Mouse (Mus musculus) megakaryocyte-erythroid progenitor cell, adult 5-6 weeks (primary cell): ENCODE data around the gene Cpne9. TPM values are rescaled to one million over a fixed set of nuclear protein-coding genes. Genes with fewer than 3 reads are reported as not detected.
"Not testable (repeated sequence)": the region's sequence is repeated elsewhere in the genome, so short reads cannot be mapped to it uniquely, and the experiment has no call there.

Experiments used
- ATAC-seq: replicated peaks from 2 replicates; pipeline ENCODE4 v1.8.0; 2016; ENCODE audit warnings: mild to moderate bottlenecking, inconsistent platforms; ENCODE audit not compliant: severe bottlenecking, poor library complexity, low FRiP score, low TSS enrichment
- total RNA-seq, 2 experiments: library from RNA; stranded (forward) in 1 of 2; stranded (reverse) in 1 of 2; fragments of 200-1000, 215-1000 nt in 1 of 2; fragments of >200 nt in 1 of 2; fragmentation: Nextera tagmentation in 1 of 2; gene quantifications; 2 replicates each; pipeline ENCODE4 v1.2.3; 2014 to 2017

The Cpne9 gene
- total RNA-seq, 2 experiments from 2014 or later = 0.42 to 0.74 TPM

DNA sequence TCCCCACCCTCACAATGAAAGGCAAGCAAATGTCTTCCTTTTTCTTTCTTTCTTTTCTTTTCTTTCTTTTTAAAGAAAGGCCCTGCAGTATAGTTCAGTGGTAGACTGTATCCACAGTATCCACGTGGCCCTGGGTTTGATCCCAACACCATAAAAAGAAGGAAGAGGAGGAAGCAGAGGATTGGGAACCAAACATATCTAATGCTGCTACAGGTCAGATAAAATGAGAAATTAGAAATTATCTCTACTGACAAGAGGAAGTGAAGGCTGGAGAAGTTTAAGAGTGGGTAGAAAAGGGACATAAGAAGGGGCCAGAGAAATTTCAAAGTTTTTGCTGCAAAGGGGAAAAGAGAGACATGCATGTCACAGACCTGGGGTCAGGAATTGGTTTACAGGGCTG, 4.2 kb downstream of the Cpne9 start:
- ATAC-seq = no peak

DNA sequence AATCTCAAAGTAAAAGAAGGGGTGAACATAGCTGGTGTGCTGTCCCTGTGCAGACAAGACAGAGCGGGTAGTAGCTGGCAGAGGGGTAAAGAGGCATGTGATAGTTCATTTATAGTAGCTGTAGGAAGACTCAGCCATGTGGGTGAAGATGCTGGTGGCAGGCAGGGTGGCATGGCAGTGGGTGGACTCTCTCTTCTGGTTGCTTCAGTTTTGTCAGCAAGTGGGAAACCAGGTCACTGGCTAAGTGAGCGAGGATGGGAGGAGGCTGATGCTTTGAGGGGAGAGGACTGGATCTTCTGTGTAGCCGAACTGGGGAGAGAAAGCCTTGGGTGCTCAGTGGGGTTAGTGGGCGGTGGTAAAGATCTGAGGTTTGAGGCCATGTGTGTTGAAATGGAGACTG, 5.1 kb downstream of the Cpne9 start:
- ATAC-seq = no peak

DNA sequence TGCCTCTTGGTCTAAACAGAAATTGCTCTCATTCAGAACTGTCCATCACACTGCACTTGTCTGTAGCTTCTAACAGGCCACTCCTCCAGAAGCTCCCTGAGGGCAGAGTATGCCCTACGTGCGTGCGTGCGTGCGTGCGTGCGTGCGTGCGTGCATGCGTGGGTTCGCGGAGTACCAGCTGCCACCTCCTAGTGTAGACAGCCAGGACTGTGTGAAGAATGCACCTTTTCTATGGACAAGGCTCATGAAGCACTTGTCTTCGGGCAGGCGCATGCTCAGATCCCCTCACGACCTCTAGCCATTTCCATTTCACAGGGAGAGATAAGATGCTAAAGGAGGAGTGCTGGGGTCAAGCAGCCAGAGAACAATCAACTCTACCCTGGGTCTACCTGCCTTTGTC, 7.2 kb downstream of the Cpne9 start:
- no peak for ATAC-seq

DNA sequence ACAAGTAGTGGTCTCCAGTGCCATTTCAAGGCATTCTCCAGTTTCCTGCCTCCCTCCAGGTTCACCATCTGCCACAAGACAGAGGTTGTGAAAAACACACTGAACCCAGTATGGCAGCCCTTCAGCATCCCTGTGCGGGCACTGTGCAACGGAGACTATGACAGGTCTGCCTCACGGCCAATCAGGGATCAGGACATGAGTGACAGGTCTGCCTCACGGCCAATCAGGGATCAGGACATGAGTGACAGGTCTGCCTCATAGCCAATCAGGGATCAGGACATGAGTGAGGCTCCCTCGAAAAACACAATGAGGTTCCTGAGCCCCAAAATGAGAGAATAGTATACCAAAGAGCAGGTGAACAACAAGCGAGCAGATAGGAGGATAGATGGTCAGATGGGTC, 8.2 kb downstream of the Cpne9 start:
- no peak for ATAC-seq

DNA sequence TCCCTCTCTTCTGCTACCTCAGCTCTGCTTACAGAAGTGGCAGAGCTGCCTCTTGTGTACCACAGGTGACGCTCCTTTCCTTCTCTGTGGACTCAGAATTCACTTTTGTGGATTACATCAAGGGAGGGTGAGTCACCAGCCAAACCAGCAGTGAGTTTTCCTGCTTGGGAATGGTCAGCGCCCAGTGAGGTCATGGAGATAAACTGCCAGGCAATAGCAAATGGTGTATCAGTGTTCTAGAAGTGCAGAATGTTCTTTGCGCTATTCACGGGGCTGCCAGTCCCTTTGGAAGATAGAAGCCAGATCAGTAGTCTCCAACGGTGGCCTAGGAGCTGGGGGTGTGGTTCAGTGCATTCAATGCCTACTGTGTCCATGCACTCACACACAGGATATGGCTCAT, 10.8 kb downstream of the Cpne9 start:
- no peak for ATAC-seq

DNA sequence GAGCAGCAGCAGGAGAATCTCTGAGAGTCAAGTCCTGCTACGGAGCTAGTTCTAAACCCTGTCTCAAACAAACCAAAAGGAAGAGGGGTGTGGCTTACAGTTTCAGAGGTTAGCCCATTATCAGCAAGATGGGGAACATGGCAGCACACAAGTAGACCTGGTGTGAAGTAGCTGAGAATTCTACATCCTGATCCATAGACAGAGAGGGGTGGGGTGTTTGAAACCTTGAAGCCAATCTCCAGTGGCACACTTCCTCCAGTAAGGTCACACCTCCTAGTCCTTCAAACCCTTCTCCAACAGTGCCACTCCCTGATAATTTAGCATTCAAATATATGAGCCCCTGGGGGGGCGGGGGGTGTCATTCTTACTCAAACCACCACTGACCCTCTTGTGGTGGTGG, 13.9 kb downstream of the Cpne9 start:
- no peak for ATAC-seq

DNA sequence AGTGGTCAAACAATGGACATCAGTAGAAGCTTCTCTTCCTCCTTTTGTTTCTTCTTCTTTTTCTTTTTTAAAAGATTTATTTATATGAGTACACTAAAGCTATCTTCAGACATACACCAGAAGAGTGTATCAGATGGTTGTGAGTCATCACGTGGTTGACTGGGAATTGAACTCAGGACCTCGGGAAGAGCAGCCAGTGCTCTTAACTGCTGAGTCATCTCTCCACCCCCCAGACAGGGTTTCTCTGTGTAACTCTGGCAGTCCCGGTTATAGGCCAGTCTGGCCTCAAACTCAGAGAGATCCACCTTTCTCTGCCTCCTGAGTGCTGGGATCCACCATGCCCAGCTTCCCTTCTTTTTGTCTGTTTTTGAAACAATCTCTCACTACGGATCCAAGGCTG, 14.5 kb downstream of the Cpne9 start:
- no peak for ATAC-seq

DNA sequence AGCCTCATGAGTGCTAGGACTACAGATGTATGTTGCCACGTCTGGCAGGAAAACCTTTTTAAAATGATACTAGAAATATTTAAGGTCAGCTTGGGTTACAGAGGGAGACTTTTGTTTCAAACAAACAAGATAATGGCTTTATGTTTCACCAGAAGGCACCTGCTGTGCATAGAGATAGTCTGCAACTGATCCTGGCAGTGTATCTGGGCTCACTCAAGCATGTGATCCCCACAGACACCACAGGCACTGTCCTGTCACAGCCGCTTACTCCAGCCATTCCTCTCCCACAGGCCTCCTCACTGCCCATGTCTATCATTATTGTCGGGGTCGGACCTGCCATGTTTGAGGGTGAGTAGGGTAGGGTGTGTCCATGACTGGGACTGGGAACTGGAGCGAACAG, 19.2 kb downstream of the Cpne9 start:
- 0 out of 2 replicates have a peak, but pooled peaks have one; percentile 35 for ATAC-seq

DNA sequence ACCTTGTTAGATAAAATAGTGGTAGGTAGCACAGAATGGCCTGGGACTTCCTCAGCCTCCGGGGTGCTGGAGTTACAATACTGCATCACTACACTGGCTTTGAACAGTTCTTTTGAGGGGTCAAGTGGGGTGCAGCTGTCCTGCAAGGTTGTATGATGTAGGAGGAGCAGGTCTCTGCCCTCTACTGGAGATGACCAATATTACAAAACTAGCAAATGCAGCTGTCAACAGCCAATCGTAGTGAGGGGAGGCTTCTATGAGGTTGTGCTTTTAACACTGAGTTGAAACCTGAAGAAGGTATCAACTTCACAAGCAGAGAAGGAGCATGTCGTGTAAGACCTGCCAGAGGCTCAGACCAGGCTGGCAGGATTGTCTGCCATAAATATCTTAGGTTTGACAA, 20.2 kb downstream of the Cpne9 start:
- 0 out of 2 replicates have a peak, but pooled peaks have one; percentile 24 for ATAC-seq

DNA sequence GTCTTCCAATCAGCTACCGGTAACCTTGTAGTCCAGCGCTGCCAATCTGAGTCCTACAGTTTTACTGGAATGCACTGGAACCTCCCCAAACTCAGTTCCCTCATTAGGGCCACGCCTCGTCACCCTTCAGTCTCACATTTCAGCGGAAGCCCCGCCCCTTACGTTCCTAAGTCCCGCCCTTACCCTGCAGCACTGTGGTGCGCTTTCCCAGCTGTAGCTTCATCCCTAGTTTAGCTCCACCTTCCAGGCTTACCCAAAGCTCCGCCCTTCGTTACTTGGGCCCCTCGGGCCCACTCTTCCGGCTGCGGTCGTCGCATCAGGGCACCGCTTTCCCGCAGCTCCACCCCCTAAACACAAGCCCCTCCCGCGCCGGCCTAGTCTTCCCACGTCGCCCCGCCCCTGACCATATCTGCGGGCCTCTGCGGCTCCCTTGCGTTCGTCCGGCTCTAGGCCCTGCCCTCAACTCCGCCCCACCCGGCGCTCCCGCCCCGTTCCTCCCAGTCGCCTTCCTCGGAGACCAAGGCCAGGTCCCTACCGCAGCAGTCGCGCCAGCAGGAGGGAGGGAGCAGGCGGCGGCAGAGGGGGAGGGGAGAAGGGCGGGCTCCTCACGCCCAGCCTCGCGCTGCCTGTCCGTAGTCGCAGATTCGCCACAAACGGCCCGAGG, 24.3 kb downstream of the Cpne9 start:
- ATAC-seq = peak; percentile 89

DNA sequence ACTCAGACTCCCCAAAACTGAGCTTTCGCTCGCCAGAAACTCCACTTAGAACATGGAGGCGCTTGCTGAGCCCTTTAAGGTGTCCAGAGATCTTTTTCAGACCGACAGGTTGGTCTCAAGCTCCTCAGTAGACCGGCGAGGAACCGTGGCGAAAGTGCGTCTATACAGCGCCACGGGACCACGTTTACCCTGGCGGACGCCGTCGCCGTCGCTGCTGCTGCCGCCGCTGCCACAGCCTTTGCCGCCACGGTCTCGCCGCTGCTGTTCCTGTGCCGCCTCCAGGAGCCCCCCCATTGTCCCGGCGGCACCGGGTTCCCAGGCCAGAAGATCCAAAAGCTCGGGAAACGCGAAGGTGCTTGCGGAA, 24.9 kb downstream of the Cpne9 start, which contains the start of gene Brpf1:
Gene Brpf1, plus strand, starts transcription at position 152 of the 364 bp plus-strand sequence.
- peak; percentile 25 for ATAC-seq

DNA sequence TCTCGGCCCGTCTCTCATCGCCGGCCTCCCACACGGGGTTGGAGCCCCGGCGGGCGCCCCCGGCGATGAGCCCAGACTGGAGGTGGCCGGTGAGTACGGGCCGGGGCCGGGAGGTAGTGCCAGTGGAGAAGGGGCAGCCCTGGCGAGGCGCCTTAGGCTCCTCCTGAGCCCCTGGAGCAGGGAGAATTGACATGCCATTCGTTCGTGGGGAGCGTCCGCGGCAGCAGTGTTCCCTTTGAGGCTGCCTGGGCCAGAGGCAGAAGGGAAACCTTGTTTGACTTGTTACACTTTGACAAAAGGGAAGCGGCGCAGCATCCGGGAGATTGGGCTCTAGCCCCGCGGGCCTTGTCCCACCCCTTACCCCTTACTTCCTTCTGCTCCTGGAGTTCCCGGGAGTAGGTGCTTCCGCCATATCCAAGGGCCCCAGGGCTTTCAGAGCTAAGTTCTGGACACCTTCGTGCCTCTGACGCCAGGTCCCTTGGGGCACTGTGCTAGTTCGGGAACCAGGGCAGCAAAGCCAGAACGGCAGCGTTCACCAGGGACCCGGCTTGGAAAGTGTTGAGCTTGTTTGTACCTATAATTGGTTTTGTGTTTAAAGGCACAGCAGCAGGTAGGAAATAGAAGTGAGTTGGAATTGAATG, 25.5 kb downstream of the Cpne9 start:
- ATAC-seq = no peak

DNA sequence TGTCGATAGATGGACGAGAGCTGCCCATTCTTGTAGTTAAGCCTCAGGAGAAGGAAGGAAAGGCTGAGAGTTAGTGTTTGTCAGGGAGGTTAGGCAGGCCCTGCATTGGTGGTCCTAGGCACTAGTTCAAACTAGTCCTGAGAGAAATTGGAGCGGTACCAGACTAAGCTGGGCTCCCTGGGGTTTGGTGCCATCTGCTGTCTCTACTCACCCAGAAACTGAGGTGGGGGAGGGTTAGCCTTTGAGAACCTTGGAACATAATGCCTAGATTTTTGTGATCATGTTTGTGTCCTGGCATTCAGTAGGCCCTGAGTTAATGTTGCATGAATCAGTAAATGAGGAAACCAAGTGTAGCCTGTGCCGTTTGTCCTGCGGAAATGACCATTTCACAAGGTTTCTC, 26.0 kb downstream of the Cpne9 start:
- no peak for ATAC-seq

DNA sequence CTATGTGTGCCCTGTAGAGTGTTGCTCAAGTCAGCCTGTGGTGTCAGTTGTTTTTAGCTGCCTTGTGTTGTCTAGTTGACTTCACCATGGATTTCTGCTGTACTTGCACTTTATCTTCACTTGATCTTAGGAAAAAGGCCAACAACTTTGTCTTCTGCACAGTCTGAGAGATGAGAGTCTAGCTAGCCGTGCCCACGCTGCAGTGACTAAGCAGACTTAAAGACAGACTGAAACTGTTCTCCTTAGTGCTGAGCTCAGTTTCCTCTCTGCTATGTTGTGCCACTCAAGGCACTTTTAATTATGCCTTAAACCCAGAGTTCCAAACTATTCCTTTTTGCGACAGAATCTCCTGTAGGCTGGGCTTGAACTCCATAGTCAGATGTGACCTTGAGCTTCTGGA, 33.9 kb downstream of the Cpne9 start:
- no peak for ATAC-seq

DNA sequence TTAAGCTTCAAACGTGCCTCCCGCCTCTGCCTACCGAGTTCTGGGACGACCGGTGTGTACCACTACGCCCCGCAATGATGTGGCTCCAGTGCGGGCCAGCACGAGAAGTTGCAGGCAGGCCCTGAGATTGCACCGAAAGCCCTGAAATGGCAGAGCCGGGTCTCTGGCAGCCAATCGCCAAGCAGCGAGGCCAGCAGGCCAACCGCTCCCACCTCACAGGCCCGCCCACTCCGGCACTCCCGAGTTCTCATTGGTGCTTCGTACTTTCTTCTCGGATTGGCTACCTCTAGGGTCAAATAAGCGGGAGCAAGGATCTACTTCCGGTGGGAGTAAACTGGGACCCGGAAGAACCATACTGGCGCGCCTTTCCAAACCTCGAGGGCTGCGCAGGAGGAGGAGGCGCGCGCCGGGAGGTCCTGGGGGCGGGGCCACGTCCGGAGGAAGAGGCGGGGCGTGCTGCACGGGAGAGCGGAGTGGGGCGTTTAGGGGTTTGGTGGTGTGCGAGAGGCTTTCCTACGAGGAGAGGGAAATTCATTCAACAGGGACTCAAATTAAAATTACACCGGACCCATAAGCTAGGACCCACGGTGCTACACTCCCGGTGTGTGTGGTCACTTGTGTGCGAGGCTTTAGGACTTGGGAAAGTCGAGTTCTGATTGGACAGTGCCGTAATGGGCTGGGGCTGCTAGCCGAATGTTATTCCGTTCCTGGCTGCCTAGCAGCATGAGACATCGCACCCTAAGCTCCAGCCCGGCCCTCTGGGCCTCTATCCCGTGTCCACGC, 44.6 kb downstream of the Cpne9 start, which contains the start of gene Ogg1:
Gene Ogg1, plus strand, starts transcription at position 440 of the 783 bp plus-strand sequence.
- ATAC-seq = peak; percentile 96

DNA sequence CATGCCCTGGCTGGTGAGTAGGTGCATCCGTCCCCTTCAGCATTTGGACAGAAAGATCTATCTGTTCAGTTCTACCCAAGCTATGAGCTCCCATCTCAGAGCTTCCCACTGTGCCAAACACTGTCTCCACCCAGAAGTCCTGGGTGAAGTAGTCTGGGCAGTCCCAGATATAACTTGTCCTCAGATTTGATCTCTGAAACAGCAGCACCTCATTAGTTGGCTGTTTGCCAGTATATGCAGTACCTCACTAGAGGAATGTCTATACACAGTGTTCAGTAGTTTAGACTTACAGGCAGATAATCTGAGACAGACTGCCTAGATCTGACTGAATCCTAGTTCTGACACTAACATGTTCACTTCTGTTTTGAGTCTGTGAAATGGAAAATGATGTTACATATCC, 47.3 kb downstream of the Cpne9 start:
- no peak for ATAC-seq

DNA sequence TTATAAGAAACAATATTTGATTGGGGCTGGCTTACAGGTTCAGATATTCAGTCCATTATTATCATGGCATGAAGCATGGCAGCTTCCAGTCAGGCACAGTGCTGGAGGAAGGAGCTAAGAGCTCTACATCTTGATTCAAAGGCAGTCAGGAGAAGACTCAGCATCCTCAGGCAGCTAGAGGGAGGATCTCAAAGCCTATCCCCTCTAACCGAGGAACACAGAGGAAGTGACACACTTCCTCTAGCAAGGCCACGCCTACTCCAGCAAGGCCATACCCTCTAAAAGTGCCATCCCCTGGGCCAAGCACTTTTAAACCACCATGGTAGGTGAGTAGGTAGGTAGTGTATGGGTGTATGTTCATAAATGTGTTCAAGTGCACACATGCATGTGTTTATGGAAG, 48.4 kb downstream of the Cpne9 start:
- no peak for ATAC-seq

DNA sequence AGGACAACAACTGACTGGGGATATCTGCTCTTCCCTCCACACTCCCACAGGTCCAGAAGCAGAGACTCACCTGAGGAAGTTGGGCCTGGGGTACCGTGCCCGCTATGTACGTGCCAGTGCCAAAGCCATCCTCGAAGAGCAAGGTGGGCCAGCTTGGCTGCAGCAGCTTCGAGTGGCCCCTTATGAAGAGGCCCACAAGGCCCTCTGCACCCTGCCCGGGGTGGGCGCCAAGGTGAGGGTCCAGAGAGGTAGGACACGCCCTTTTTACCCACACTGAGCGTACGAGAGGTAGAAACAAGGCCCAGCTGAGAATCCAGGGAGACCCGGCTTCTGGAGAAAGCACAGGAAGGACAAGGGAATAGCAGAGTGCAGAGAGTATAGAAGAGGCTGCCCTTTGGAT, 49.6 kb downstream of the Cpne9 start:
- ATAC-seq = no peak

DNA sequence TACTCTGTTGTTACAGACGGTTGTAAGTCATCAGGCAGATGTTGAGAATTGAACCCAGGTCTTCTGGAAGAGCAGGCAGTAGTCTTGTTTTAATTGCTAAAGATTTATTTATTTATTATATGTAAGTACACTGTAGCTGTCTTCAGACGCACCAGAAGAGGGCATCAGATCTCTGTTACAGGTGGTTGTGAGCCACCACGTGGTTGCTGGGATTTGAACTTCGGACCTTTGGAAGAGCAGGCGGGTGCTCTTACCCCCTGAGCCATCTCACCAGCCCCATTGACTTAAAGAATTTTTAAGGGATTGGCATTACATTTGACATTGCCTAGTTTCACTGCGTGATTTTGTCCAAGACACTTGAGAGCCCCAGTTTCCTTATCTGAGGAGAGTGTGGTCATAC, 50.6 kb downstream of the Cpne9 start:
- ATAC-seq = not testable (repeated sequence)

DNA sequence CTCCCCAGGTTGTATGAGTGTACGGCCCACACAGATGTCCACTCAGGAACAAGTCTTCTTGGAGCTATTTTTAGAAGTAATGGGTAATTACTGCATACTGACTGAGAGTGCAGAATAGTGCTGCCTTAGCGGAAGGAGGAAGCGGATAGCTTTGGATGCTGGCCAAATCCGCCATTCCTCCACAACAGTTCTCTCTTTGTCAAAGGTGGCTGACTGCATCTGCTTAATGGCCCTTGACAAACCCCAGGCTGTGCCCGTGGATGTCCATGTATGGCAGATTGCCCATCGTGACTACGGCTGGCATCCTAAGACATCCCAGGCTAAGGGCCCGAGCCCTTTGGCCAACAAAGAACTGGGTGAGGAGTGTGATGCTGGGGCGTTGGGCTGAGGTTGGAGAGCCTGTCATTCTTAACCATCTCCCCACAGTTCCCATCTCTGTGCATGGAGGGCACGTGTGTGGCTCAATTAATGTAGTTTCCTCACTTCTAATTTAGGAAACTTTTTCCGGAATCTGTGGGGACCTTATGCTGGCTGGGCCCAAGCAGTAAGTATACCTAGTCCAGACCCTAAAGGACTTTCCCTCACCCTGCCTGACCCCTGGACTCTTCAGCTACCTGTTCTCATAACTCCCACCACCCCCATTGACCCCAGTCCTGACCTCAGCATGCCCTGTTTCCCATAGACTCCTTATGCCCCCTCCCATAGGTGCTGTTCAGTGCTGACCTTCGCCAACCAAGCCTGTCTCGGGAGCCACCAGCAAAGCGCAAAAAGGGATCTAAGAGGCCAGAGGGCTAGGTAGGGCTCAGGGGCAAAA, 51.2 kb downstream of the Cpne9 start:
- no peak for ATAC-seq
